Mouse (Mus musculus): ENCODE measurements around the gene Fnip2.

The Fnip2 gene

DNA sequence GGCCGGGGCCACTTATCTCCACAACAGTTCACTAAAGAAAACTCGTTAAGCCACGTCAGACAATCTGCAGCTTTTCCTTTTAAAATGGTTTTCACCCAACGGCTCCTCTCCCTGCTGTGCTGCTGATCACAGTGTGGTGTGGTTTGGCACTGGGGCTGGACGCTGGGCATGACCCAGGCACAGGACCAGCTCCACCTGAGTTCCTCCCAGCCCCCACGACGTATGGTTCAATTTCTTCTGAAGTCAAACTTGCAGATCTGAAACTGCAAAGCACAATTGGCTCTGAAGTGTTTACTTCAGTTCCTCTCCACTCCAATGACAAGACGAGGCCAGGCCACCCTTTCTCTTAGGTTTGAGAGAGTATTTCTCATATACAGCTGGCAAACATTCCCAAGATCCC is 39.1 kb downstream of the Fnip2 start:
- no peak for DNase-seq (ENCODE audit: low read depth in 2 of 2, low spot score in 2 of 2)

DNA sequence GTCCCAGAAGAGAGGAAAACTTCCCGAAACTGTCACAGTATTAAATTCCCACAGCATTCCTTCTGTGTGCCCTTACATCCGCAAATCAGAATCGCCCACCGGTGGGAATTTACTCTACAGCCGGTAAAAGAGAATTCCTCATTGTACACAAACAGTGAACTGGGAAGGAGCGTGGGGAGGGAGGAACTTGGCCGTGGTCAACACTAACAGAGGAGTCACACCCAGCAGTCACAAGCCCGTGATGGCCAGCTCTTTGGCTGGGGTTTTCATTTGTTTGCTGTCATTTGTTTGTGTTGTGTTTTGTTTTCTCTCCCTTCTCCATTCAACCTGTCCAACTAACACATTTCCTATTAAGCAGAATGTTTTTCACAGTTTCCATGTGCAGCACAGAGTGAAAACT is 39.7 kb downstream of the Fnip2 start:
- DNase-seq (ENCODE audit: low read depth in 2 of 2, low spot score in 2 of 2) = no peak

DNA sequence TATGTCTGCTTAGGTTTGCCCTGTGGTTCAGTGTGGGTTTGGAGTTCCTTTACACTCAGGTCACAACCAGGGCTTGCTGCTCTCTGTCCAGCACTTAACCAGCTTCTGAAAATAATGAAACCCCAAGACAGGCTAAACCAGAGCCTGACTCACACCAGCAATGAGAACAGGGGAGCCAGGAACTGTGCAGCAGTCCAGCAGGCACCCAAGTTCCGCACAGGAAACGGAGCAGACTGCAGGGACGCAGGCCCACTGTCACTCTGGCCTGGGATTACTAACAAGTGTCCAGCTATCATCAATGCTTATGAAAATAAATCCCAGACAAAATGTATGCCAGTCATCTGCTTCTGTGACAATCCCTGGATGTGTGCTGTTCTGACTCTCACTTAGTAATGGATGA is 40.1 kb downstream of the Fnip2 start:
- DNase-seq (ENCODE audit: low read depth in 2 of 2, low spot score in 2 of 2) = no peak

DNA sequence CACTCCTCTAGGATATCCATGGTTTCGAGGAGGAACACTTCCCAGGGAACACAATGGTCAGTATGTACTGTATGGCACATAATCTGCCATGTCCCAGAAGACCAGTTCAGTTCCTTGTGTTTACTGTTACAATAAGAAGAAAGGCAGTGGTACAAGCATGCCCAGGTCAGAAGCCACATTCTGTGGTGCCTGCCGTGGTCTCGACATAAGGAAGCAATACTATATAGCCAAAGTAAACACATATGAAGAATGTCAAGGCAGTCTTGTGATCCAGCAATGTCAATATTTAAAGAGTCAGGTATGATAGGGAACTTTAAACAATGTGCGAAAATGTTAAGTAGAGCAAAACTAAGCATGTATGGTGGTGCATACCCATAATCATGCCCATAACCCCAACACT is 44.2 kb downstream of the Fnip2 start:
- DNase-seq (ENCODE audit: low read depth in 2 of 2, low spot score in 2 of 2) = no peak

DNA sequence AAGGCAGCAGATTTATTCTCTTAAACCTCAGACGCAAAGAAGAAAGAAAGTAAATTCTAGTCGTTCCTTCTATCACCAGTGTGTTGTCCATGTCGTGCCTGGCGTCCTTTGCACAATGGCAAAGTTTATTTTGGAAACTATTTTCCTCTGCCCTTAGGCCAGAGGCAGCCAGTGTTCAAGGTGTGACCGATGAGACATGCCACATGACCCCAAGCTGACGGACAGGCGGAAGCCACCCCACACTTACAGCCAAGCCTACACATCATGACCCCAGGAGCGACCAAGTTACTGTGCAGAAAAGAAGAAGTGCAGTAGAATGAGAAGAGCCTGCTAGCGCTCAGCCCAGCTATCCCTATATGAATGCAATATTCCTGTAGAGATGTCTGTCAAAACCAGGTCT is 47.7 kb downstream of the Fnip2 start:
- DNase-seq (ENCODE audit: low read depth in 2 of 2, low spot score in 2 of 2) = no peak

DNA sequence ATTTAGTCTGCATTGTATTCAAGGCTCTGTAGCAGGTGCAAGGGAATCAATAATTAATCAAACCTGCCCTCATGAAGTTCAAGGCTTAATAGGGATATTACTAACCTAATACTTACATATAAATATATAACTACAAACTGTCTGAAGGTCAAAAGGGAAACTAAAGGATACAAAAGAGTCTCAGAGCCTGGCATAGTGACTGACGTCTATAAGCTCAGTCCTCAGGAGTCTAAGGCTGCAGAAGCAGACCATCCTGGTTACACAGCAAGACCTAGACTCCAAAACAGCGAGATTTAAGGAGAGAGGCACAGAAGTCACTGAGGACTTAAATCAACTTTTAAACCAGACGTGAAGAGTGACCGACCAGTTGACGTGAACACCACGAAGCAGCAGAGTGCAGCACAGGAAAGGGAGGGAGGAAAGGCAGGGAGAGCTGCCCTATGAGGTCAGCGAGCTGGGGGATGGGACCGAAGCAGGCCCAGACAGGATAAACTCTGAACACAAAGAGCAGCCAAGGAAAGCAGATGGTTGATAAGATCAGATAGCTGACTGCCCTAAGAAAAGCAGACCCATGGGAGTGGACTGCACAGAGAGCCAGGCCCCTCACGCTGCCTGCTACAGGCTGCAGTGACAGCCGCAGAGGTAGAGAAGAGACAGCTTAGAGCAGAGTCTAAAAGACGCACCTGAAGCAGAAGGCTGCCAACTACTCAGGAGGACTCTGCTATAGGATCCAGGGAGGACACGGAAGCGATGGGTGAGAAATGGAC is 48.7 kb downstream of the Fnip2 start:
- no peak for DNase-seq (ENCODE audit: low read depth in 2 of 2, low spot score in 2 of 2)

DNA sequence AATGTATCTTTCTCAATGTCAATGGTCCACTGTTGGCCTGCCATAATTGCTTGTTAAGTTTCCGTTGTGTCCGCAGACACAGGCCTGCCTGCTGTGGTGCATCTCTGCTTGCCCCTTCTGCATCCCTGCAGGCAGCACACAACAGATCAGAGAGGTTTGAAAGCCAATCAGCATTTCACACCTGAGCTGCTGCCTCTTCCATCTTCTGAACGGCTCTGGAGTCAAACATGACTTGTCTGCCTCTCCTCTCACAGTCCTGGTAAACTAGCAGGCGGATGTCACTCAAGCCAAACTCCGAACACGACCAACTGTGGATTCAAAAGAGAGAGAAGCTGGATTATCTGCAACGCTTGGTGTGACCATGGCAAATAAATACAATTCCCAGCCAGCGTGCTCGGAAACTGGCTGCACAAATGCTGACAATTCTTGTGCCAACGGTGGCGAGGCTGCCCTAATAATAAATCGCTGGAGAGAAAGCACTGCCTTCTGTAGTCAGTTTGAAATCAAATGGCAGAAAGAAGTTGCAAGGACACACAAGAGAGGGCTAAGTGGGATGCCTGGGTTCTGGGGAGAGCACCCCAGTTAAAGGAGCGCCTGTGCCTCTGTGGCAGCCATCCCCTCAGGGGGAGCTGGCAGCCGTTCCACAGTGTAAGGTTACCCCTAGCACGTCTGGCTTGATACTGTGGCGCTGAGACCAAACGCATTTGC is 49.6 kb downstream of the Fnip2 start:
- DNase-seq (ENCODE audit: low read depth in 2 of 2, low spot score in 2 of 2) = no peak

DNA sequence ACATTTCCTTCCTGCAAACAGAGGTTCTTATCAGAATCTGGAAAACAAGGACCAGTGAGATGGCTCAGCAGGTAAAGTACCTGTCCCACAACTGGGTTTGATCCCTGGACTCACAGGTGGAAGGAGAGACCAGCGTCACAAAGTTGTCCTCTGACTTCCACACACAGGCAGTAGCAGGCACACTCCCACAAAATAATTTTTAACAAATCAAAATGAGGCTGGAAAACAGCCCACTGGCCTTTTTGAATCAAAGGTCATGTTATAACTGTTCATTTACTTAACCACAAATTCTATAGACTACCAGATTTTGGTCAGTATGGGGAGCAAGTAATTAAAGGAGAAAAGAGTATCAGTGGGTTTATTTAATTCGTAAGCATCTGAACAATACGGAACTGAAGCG is 50.6 kb downstream of the Fnip2 start:
- no peak for DNase-seq (ENCODE audit: low read depth in 2 of 2, low spot score in 2 of 2)

DNA sequence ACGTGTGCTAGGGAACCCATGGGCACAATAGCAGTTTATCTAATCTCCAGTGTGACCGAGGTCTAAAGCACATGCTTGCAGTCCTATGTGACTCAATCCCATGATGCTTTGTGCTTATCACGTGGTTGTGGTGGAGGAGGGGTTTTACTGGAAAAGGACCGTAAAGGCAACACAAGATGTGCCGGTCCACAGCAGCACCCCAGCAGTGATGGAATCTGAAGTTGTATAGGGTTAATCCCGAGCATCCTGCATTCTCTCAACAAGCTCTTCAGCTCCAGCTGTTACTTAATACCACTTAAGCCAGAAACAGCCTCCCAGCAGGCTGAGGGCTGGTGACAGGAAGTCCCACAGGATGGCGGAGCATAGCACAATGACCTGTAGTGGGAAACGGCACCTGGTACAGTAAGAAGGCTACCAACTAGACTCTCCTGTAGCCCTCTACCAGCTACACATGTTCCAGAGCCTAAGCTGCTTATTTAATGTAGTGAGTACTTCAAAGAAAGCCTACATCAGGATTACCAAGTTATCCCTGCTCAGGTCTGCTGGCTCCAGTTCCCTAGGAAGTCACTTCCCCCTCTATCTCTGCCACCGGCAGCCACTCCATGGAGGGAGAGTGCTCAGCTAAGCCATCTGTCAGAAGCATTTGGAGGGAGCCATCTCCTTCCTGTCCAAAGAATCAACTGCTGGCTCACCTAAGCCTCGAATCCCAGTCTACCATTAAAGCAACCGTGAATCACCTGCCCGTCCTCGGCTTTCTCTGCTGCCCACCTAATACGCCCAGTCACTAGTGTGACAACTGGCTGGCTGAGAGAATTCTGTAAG is 51.3 kb downstream of the Fnip2 start:
- no peak for DNase-seq (ENCODE audit: low read depth in 2 of 2, low spot score in 2 of 2)

DNA sequence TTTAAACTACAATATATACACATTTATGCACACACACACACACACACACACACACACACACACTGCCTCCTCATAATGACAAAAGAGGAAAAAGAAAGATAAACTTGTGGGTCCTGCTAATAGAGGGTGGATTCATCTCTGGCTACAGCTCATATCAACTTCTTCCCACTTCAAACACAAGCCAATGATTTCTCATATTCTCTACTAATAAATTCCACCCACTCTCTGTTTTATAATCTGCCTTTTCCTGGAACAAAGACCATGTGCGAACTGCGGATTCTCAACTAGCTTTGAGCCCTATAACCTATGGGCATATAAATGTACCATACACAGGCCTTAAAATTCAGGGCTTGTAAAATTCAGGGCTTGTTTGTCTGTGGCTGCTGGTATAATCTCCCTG is 53.3 kb downstream of the Fnip2 start:
- DNase-seq (ENCODE audit: low read depth in 2 of 2, low spot score in 2 of 2) = no peak

DNA sequence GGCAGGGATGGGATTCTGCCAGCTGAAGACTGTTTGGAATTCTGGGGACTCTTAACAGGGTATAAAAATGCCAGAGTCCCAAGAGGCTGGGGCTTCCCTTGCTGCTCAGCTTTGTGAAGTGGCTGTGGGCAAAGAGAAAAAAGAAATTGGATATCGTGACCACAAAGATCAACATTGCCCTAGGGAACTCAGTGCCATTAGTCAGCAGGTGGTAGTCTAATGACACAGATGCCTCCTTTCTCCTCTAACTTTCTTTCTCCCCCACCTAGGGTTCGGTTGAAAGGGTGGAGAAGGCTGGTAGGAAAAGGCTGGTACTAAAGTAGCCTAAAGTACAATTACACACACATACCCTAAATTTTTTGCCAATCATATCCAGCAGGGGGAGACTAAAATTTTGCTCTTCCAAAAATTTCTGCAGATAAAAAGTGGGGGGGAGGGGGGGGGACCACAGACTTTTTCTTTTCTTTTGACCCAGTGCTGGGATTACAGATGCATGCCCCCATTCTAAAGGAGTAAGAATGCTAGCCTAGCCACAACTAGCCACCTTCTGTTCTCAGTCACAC is 66.3 kb downstream of the Fnip2 start:
- no peak for DNase-seq (ENCODE audit: low read depth in 2 of 2, low spot score in 2 of 2)

DNA sequence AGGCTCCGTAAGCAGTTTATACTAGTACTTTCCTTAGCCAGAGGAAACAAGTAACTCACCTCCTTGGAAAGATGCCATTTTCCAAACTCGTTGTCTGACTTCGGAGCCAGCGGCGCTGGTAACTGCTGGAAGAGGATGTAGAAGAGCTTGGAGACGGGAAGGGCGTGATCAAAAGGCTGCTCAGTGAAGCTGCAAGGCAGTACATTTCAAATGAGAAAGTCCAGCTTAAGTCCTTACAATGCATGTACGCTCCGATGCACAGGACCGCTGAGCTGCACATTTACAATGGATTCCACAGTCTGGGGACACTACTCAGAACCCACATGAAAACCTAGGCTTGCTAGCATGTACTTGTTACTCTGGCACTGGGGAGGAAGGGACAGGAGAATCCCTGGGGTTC is 67.3 kb downstream of the Fnip2 start:
- no peak for DNase-seq (ENCODE audit: low read depth in 2 of 2, low spot score in 2 of 2)

DNA sequence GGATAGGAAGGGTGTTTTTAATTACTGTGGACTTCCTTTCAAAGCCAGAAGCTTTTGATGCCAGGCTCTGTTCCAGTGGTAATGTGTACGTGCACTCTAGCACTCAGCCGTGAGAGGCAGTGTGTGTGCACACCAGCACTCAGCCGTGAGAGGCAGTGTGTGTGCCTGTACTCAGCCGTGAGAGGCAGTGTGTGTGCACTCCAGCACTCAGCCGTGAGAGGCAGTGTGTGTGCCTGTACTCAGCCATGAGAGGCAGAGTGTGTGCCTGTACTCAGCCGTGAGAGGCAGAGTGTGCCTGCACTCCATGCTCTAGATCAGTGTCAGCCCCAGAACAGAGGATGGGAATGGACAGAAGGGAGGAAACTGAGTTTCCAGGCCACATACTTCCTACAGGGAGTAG is 70.9 kb downstream of the Fnip2 start:
- no peak for DNase-seq (ENCODE audit: low read depth in 2 of 2, low spot score in 2 of 2)

DNA sequence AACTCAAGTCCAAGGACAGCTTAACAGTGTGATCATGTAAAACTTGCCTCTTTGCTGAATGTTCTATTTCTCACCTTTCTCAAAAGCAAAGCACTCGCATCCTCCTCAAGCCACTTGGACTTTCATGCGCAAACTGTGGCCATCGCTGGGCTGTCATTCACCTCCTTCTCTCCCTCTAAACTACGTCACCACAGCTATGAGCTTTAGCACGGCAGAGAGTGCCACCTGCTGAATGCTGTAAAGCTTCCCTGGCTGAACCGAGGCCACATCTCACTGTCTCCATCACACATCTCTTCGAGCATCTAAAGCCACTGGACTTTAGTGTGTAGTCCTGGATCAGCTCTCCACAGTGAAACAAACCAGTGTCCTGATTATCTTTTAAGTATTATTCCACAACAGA is 72.4 kb downstream of the Fnip2 start:
- DNase-seq (ENCODE audit: low read depth in 2 of 2, low spot score in 2 of 2) = no peak

DNA sequence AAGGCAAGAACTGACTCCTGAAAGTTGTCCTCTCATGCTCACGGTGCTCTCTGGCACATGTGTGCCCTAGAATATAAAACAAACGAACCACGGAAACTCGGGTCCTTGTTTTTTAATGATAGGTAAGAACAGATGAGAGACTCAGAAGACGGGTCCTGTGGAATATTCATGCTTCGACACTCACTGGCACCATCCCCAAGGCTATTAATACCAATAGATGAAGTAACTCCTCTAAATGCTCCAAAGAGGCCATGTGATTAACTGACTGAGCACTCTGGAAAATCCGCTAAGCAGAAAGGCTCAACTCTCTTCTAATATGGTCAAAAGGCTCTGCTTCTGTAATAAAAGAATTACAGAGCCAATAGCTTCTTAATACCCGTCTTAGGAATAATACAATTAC is 73.6 kb downstream of the Fnip2 start:
- no peak for DNase-seq (ENCODE audit: low read depth in 2 of 2, low spot score in 2 of 2)

DNA sequence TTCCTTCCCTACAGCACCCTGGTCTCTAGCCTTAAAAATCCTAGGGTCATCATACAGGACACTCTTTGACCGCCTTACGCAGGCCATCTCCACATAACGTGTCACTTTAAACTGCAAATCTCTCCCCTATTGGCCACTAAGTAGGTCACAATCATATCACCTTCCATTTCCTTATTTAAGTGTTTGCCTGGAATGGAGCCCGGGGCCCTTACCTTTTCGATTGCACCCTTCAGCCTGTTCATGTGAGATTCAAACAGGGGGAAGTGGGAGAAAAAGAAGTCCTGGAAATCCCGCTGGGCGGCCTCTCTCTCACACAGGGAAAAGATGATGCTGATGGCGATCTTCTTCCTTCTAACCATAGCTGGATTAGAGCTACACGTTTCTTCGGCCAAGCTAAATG is 74.5 kb downstream of the Fnip2 start:
- no peak for DNase-seq (ENCODE audit: low read depth in 2 of 2, low spot score in 2 of 2)

DNA sequence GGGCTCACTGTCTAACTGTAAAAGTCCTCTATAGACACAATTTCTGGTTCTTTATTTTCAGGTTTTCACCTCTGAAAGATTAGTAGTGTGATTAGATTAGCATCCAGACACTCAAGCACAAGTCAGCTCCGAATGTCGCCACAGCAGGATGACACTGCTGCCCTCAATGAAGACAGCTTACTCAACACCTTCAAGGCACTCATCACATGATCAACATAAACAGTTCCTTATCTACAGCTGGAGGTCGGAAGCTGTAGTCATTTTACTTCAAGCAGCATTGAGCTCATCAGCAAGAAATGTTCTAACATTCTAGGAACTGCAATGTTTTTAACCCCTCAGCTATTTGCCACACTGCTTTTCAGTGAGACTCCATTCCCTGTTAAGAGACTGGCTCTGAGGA is 76.0 kb downstream of the Fnip2 start:
- no peak for DNase-seq (ENCODE audit: low read depth in 2 of 2, low spot score in 2 of 2)

DNA sequence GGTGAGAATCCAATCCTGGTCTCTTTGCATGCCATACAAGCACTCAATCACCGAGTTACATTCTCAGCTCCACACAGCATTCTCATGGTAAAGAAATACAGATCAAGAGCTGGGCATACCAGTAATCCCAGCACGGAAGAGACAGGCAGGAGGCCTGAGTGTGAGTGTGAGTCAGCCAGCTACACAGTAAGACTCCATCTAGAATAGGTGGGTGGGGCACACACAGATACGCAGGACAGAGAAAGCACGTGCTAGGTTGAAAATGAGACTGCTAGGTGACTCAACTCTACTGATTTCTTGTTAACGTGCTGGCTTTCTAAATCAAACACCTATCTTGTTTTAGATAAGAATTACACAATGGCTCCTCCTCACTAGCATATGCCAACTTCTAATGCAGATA is 77.5 kb downstream of the Fnip2 start:
- no peak for DNase-seq (ENCODE audit: low read depth in 2 of 2, low spot score in 2 of 2)

DNA sequence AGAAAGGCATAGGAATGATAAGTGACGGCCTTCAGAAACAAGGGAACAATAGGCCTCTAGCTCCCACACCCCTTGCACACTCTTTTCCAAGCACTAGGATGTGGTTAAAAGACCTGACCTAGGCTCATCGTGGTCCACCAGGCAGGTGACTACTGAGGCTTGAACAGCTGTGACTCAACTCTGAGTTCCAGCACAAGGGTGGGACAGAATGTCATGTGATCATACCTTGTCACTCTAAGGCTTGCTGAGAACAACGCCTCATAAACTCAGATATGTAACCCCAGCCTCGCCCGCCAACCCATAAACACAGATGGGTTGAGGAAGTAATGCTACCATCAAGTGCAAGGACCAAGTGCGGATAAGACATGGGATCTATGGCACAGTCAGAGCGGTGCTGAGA is 79.6 kb downstream of the Fnip2 start:
- no peak for DNase-seq (ENCODE audit: low read depth in 2 of 2, low spot score in 2 of 2)

DNA sequence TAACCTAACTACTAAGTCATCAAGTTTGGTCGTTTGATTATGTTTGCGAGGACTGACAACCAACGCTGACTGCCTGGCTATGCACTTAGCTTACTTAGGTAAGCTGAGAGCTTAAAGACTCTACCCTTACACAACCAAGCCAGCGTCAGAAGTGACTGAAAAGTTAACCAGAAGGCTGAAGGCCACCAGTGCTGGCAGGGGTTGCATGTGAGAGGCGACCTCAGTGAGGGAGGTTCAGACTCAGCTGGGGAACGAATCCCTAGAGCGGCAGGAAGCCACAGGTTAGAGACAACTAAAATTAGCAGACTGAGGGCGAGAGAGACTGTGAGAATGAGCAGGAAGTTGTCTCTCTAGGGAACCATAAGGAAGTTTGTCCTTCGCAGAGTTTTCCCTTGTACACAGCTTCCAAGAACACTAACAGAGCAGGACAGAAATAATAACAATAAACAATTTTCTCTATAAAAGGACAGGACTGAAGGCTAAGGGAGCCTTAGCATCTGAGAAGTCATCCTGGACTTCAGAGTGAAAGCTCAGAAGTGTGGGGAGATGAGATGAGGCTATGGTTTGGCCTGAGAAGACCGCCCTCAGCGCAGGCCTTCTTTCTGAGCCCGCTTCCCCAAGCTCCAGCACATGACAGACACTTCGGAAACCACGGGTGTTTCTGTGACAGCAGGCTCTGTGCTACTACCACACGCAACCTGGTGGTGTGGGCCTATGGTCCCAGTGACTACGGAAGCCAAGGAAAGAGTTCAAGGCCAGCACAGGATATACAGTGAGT is 83.1 kb downstream of the Fnip2 start:
- no peak for DNase-seq (ENCODE audit: low read depth in 2 of 2, low spot score in 2 of 2)

DNA sequence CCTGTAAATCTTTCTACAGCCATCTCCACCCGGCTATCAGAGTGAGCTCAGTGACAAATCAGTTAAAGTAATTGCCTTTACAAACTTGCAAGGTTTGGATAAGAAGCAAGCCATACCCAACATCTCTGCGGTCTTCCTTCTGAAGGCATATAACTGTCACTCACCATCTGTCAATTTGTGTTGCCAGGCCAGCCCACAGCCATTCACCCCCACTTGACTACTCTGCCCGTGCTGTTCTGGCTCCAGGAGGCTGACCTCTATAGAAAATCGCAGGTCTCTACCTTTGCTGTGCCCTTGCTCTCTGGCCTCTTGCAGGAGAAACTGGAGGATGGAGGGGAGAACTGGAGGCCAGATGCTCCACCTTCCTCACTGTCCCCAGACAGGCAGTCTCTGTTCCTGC is 88.7 kb downstream of the Fnip2 start:
- no peak for DNase-seq (ENCODE audit: low read depth in 2 of 2, low spot score in 2 of 2)

All from CD8-positive naive resting alpha-beta T cell, adult 2 months (primary cell).